Mouse (Mus musculus): ENCODE data around the gene Alkbh2.

Alkbh2 gene

DNA sequence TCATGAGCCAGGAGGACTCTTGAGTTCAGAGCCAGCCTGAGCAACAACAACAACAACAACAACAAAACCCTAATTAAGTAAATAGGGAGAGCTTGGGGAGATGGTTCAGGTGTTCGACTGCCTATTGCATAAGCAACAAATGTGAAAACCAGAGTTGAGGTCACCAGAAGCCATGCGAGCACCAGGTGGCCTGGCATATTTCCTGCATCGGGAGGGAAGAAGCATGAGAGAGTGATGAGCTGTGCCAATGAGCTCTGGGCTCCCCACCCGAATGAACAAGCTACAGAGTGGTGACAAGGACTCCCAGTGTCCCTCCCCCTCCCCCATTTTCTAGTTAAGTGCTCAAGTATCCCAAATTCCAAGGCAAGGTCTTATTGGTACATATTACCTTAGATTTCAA is 26.1 kb downstream of the Alkbh2 start:
- in situ Hi-C loops (cut with MboI, MseI): no loop called here

DNA sequence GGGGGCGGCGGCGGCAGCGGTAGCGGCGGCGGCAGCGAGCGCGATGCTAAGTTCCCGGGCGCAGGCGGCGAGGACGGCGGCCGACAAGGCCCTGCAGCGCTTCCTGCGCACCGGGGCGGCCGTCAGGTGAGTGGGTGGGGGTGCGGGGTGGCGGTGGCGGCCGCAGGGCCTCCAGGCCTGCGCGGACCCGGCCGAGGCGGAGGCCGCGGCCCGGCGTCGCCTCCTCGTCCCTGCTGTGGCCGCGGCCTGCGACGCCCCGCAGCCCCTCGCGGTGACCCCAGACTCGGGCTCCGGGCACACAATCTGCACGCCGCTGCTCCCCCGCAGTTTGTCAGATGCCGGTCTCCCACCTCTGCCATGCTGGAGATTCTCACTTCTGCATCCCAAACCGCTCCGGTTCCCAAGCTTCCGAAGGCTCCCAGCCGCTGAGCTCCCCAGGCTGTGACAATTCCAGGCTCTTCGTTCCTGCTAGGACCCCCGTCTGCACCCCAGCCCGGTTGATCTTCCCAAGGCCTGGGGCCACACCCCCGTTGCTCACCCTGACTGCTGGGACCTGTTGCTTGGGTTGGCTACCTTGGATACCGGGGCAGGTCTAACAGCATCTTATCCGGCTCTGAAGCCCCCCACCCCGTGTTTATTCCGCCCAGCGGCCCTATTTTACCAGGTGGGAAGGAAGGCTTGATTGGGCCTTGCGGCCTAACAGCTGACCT is 27.5 kb downstream of the Alkbh2 start:
- in situ Hi-C loops (cut with MboI, MseI): no loop called here

DNA sequence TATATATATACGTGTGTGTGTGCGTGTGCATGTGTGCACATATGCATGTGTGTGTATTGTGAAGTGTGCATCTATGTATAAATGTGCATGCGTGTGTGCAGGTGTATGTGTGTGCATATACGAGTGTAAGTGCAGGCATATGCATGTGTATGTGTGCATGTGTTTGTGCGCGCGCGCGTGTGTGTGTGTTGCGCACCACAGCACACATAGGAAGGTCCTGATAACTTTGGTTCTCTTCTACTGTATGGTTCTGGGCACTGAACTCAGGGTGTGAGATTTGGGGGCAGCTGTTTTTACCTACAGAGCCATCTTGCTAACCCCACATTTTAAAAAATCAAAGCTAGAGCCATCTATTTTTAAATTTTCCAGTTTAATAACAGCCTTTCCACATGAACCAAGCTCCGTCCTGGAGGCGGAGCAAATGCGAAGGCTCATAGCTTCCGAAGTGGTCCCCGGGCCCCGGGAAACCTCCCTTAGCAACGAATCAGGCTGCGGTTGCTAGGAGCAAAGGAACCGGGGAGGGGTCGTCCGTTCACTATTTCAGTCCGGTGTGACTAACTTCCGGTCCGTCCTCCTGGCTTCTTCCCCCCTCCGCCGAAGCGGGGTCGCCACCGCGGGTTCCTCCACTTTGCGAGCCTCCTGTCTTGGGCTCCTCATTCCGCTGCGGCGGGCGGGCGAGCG is 28.2 kb downstream of the Alkbh2 start:
- in situ Hi-C loops (cut with MboI, MseI): no loop called here

DNA sequence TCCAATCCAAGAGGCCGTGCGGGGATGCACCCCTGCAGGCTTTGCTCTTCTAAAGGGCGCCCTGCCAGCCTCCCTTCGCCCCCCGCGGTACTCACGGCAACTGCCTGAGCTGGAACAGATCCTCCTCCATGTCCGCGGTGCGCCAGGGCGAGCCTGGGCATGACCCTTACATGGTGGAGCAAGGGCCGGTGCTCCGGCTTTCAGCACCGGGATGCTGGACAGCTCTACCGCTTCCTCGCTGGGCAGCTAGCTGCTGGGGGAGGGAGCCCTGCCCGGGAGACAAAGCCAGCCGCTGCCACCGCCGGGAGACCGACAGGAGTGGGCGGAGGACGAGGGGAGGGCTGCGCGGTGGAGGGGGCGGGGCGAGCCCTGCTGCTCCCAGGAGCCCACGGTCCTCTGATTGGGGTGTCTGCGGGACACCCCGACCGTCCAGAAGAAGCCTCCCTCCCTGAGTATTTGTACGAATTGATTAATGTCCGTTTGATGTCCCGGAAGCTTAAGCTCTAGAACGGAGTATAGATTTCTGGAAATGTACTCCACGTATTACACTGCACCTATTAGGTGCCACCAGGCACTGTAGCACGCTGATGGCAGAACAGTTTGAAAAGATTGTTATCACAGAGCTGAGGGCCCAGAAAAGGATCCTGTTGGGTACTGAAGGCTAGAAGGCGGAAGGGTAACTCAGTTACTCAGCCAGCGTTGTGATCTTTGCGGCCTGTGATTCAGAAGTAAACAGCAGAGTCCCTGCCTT is 36.8 kb downstream of the Alkbh2 start, which contains the start of gene Svop:
Gene Svop, minus strand, starts transcription at position 514 of the 751 bp plus-strand sequence.
- in situ Hi-C loops (cut with MboI, MseI): no loop called here

DNA sequence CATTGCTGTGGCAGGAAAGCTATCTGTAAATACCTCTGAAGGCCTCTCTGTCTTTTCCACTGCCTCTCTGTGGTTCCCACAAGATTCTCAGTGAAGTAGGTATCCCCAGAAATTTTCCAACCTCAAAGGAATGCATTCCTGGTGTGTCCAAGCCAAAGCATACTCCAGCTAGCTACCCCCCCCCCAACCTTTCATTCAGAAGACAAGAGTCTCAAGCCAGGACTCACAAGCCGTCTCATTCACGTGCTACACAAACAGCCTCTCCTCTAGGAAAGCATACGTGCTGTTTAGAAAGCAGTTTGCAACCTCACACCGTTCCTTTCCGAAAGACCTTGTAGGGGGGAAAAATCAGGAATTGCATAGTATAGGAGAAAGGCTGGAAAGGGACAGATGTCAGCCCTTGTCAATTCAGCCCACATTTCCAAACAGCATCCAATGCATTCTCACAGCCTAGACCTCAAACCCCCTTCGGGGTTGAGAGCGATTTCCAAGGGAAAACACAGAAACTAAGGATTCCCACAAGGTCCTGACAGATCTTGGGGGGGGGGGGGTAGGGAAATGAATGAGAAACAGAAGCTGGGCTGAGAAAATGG is 37.5 kb downstream of the Alkbh2 start:
- in situ Hi-C loops (cut with MboI, MseI): no loop called here

DNA sequence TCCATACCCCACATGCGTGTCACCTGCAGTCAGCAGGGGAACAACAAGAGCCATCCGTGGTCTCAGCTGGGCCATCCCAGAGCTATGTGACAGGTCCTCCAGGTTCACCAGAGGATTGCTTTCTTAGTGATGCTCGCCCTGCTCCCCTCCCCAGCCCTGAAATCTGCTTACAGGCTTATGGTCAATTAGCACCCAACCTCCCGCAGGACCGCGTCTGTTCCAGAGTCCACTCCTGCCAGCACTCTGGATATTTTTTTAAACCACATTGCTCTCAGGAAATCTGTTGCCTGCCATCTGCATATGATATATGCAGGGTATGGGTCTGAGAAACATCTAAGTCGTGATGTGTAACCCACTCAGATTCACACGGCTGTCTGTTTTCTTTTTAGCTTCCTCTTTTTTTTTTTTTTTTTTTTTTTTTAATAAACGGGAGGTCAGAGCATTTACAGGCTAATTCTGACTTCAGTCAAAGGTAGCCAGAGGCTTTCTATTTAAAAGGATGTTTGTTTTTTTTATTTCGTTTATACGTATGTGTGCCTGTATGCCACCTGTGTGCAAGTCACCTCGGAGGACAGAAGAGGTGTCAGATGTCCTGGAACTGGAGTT is 40.0 kb downstream of the Alkbh2 start:
- in situ Hi-C loops (cut with MboI, MseI): no loop called here

DNA sequence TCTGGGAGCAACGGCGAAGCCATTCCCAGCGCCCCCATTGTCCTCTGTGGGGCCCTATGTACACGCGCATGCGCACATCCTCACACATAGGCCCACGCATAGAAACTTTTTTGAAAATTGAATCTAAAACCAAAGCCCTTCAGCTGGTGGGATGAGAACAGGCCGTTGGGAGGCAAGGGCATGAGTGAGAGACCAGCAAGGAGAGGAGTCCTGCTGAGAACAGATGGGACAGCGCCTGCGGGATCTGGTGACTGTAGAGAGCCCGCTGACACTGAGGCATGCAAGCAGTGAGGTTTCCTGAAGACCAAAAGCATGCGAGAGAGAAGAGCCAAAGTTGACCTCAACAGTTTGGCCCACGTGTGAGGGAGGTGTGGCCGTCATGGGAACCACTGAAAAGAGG is 42.5 kb downstream of the Alkbh2 start:
- in situ Hi-C loops (cut with MboI, MseI): no loop called here

DNA sequence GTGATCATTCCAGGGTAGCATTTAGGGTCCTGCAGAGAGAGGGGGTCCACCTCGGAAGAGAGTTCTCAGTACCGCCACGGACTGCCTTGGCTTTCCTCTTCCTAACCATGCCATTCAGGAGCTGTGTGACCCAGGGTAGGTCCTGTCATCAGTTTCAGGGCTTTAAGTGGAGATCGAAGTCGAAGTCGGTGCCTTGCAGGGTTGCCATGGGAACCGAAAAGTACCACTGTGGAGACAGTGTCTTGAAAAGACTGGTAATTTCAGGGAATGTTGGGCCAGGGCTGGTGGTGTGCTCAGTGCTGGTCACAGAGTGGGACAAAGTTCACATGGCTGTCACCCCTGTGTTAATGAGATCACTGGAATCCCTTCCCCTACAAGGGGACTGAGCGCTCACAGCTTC is 51.0 kb downstream of the Alkbh2 start:
- in situ Hi-C loops (cut with MboI, MseI): no loop called here

Measured in T-helper 2 cell (primary cell).